Mouse (Mus musculus): ENCODE measurements around the gene Galnt7. TPM values are rescaled to one million over a fixed set of nuclear protein-coding genes. Genes with fewer than 3 reads are reported as not detected.
"Not testable (repeated sequence)": the region's sequence is repeated elsewhere in the genome, so short reads cannot be mapped to it uniquely, and the experiment has no call there.

Gene Galnt7
- polyA plus RNA-seq, 1 experiment from 2014 or later = 11.7 TPM

DNA sequence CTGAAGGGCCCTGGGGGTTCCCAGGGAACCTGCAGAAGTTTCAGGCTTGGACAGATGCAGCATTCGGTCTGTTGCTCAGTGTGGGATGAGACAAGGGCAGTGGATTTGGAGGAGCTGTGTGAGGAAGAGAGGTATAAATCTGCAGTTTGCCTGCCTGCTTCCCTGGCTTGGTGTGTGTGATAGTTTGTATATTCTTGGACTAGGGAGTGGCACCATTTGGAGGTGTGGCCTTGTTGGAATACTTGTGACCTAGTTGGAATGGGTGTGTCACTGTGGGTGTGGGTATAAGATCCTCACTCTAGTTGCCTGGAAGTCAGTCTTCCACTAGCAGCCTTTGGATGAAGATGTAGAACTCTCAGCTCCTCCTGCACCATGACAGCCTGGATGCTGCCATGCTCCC lies 147.3 kb downstream of the Galnt7 start:
- H3K9me3 ChIP-seq; H3K4me2 ChIP-seq; ATAC-seq (ENCODE audit: low read depth); H3K36me3 ChIP-seq; H3K27ac ChIP-seq (replicated peaks); H3K4me3 ChIP-seq; H3K9ac ChIP-seq; H3K27me3 ChIP-seq; H3K4me1 ChIP-seq (replicated peaks): not testable (repeated sequence)
- 90% methylated on average over 1 of the region's 1 CpGs for WGBS

- no peak overlapping the region for H3K27ac ChIP-seq (replicated peaks)
- 52% methylated on average over 5 of the region's 5 CpGs for WGBS
- no peak overlapping the region for H3K4me2 ChIP-seq
- H3K4me1 ChIP-seq (replicated peaks) = peaks cover 8% of the 10 kb centered on the region
- H3K4me3 ChIP-seq = no peak overlapping the region
- no peaks in the 10 kb centered on the region for H3K27me3 ChIP-seq
- no peak overlapping the region for H3K9ac ChIP-seq
- ATAC-seq (ENCODE audit: low read depth) = 0 out of 2 replicates have a peak, but pooled peaks have one; percentile 41
- H3K9me3 ChIP-seq = no peaks in the 10 kb centered on the region
- no peaks in the 10 kb centered on the region for H3K36me3 ChIP-seq
Measured at GRCm38 (mm10) chr8:57503641-57504040, 149.2 kb downstream of the Galnt7 start.

- H3K4me2 ChIP-seq = peak overlapping the region; percentile 37
- no peaks in the 10 kb centered on the region for H3K9me3 ChIP-seq
- peak; percentile 67 for ATAC-seq (ENCODE audit: low read depth)
- no peak overlapping the region; the same call in 1 of the 2 replicates for H3K27ac ChIP-seq (replicated peaks)
- H3K4me1 ChIP-seq (replicated peaks) = peaks cover 11% of the 10 kb centered on the region
- H3K9ac ChIP-seq = no peak overlapping the region; the same call in 1 of the 2 replicates
- no peak overlapping the region for H3K4me3 ChIP-seq
- WGBS = 38% methylated on average over 17 of the region's 17 CpGs
- no peaks in the 10 kb centered on the region for H3K27me3 ChIP-seq
- H3K36me3 ChIP-seq = no peaks in the 10 kb centered on the region
Measured at GRCm38 (mm10) chr8:57498847-57499511, 153.9 kb downstream of the Galnt7 start.

DNA sequence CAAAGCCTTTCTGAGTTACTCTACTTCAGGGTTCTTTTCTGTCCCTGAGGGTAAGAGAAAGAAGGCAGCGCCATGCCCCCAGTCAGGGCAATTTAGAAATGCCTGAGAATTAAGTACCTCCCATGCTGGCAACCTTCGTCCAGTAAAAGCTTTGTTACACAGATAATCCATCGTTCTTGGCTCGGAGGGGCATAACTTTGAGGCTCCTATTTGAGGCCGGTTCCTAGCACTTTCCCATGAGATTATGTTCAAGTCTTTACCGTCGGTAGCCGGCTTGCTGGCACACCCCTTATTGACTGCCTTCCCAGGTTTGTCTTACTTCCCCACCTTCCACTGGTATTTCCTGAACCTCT lies 154.4 kb downstream of the Galnt7 start:
- Histone ChIP-seq H3K36me3 (no peaks in the 10 kb centered on the region), H3K4me3 (no peak overlapping the region), H3K27me3 (no peaks in the 10 kb centered on the region), H3K9ac (no peak overlapping the region; the same call in 1 of the 2 replicates), H3K4me1 (replicated peaks) (peaks cover 11% of the 10 kb centered on the region), H3K4me2 (peak overlapping the region; percentile 37), H3K9me3 (no peaks in the 10 kb centered on the region), H3K27ac (replicated peaks) (no peak overlapping the region)
- WGBS = 38% methylated on average over 8 of the region's 8 CpGs
- no peak; the same call in 1 of the 2 replicates for ATAC-seq (ENCODE audit: low read depth)

- Histone ChIP-seq H3K4me1 (replicated peaks) (peaks cover 6% of the 10 kb centered on the region; the same call in 1 of the 2 replicates), H3K4me3 (no peak overlapping the region), H3K36me3 (no peaks in the 10 kb centered on the region), H3K9me3 (no peaks in the 10 kb centered on the region), H3K9ac (no peak overlapping the region), H3K27ac (replicated peaks) (no peak overlapping the region), H3K4me2 (no peak overlapping the region), H3K27me3 (no peaks in the 10 kb centered on the region)
- no peak for ATAC-seq (ENCODE audit: low read depth)
- 95% methylated on average over 4 of the region's 4 CpGs for WGBS
Measured at GRCm38 (mm10) chr8:57491873-57492272, 161.0 kb downstream of the Galnt7 start.

GRCm38 (mm10) chr8:57489896-57490295 lies 162.9 kb downstream of the Galnt7 start:
- Histone ChIP-seq H3K36me3 (no peaks in the 10 kb centered on the region), H3K9me3 (no peaks in the 10 kb centered on the region), H3K27me3 (no peaks in the 10 kb centered on the region), H3K4me3 (no peak overlapping the region), H3K27ac (replicated peaks) (no peak overlapping the region), H3K4me1 (replicated peaks) (peaks cover 17% of the 10 kb centered on the region), H3K9ac (no peak overlapping the region), H3K4me2 (no peak overlapping the region)
- no peak for ATAC-seq (ENCODE audit: low read depth)

DNA sequence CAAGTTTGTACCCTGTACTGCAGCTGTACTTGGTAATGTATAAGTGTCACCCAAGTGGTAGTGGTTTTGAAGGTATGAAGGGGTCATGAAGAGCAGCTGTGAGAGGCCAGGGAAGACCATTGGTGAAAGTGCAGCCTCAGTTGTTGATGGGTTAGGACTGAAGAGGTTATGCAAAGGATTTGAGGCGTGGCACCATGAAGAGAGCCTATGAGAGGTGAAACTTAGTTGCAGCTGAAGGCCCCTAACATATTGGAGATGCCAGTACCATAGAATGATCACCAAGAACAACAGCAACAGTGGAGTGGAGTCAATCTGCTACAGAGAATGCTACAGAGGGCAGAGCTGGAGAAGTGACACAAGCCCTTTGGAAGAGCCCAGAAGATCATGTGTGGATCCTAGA lies 163.5 kb downstream of the Galnt7 start:
- WGBS = 100% methylated on average over 1 of the region's 1 CpGs
- no peak overlapping the region for H3K4me2 ChIP-seq
- H3K27me3 ChIP-seq = no peaks in the 10 kb centered on the region
- ATAC-seq (ENCODE audit: low read depth) = no peak
- H3K9me3 ChIP-seq = no peaks in the 10 kb centered on the region
- H3K36me3 ChIP-seq = no peaks in the 10 kb centered on the region
- H3K27ac ChIP-seq (replicated peaks) = no peak overlapping the region
- H3K4me3 ChIP-seq = no peak overlapping the region
- no peak overlapping the region for H3K9ac ChIP-seq
- peaks cover 17% of the 10 kb centered on the region for H3K4me1 ChIP-seq (replicated peaks)

GRCm38 (mm10) chr8:57488312-57488765 lies 164.5 kb downstream of the Galnt7 start:
- Histone ChIP-seq H3K9ac (peak overlapping the region; percentile 94), H3K36me3 (peaks cover 3% of the 10 kb centered on the region; the same call in 1 of the 2 replicates), H3K27ac (replicated peaks) (peak overlapping the region; percentile 80), H3K9me3 (no peaks in the 10 kb centered on the region), H3K4me3 (peak overlapping the region; percentile 82), H3K4me2 (peak overlapping the region; percentile 74), H3K4me1 (replicated peaks) (peaks cover 17% of the 10 kb centered on the region), H3K27me3 (no peaks in the 10 kb centered on the region)
- peak; percentile 52 for ATAC-seq (ENCODE audit: low read depth)
- WGBS = 0% methylated on average over 25 of the region's 25 CpGs

- H3K4me1 ChIP-seq (replicated peaks) = peaks cover 17% of the 10 kb centered on the region
- H3K4me2 ChIP-seq = peak within 1 kb of the TSS; percentile 74
- WGBS = under 1% methylated on average over 66 of the region's 66 CpGs
- no peaks in the 10 kb centered on the region for H3K9me3 ChIP-seq
- peak; percentile 97 for ATAC-seq (ENCODE audit: low read depth)
- peak within 1 kb of the TSS; percentile 99 for H3K27ac ChIP-seq (replicated peaks)
- H3K9ac ChIP-seq = peak within 1 kb of the TSS; percentile 94
- no peaks in the 10 kb centered on the region for H3K27me3 ChIP-seq
- H3K4me3 ChIP-seq = peak within 1 kb of the TSS; percentile 82
- H3K36me3 ChIP-seq = peaks cover 7% of the 10 kb centered on the region
Measured at GRCm38 (mm10) chr8:57487441-57488155, 165.2 kb downstream of the Galnt7 start, which contains the start of gene Sap30. Gene Sap30, minus strand, starts transcription at chr8:57487860.

GRCm38 (mm10) chr8:57486491-57487440 lies 166.1 kb downstream of the Galnt7 start:
- ATAC-seq (ENCODE audit: low read depth) = peak; percentile 77
- H3K27ac ChIP-seq (replicated peaks) = peak overlapping the region; percentile 99
- under 1% methylated on average over 54 of the region's 54 CpGs for WGBS

DNA sequence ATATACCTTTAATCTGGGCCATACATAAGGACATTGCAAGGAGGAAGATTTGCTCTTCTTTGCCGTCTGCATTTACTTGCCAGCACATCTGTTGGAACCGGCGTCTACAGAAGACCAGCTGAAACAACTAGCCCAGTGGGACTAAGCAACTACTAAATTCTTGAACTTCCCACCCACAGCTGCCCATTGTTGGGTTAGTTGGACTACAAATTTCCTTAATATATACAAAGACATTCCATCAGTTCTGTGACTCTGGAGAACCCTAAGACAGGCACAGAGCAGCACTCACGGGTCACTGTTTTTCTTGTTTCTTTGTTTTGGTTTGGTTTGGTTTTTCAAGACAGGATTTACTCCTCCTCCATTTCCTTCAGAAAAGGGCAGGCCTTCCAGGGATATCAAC lies 172.2 kb downstream of the Galnt7 start:
- WGBS = 77% methylated on average over 4 of the region's 4 CpGs
- no peak for ATAC-seq (ENCODE audit: low read depth)

More at GRCm38 (mm10) chr8:57486491-57487440, 166.1 kb downstream of the Galnt7 start:
- peaks cover 17% of the 10 kb centered on the region for H3K4me1 ChIP-seq (replicated peaks)
- H3K4me3 ChIP-seq = peak overlapping the region; percentile 82
- peaks cover 14% of the 10 kb centered on the region for H3K36me3 ChIP-seq
- H3K9me3 ChIP-seq = no peaks in the 10 kb centered on the region
- peak overlapping the region; percentile 94 for H3K9ac ChIP-seq
- H3K4me2 ChIP-seq = peak overlapping the region; percentile 74
- no peaks in the 10 kb centered on the region for H3K27me3 ChIP-seq

More for the DNA sequence above, 172.2 kb downstream of the Galnt7 start:
- Histone ChIP-seq H3K9me3 (no peaks in the 10 kb centered on the region), H3K4me3 (no peak overlapping the region), H3K27me3 (no peaks in the 10 kb centered on the region), H3K4me1 (replicated peaks) (peaks cover 7% of the 10 kb centered on the region), H3K9ac (no peak overlapping the region), H3K36me3 (peaks cover 36% of the 10 kb centered on the region), H3K4me2 (no peak overlapping the region), H3K27ac (replicated peaks) (no peak overlapping the region)
